Mouse (Mus musculus) frontal cortex, postnatal 25 days (tissue): ENCODE measurements around the gene Nkap.
"Not testable (repeated sequence)": the region's sequence is repeated elsewhere in the genome, so short reads cannot be mapped to it uniquely, and the experiment has no call there.

Experiments used
- DNase-seq, 2 experiments: peaks; one replicate each; pipeline ENCODE4 v3.0.0; 2022; ENCODE audit warnings: low spot score in 2 of 2

Nkap gene

DNA sequence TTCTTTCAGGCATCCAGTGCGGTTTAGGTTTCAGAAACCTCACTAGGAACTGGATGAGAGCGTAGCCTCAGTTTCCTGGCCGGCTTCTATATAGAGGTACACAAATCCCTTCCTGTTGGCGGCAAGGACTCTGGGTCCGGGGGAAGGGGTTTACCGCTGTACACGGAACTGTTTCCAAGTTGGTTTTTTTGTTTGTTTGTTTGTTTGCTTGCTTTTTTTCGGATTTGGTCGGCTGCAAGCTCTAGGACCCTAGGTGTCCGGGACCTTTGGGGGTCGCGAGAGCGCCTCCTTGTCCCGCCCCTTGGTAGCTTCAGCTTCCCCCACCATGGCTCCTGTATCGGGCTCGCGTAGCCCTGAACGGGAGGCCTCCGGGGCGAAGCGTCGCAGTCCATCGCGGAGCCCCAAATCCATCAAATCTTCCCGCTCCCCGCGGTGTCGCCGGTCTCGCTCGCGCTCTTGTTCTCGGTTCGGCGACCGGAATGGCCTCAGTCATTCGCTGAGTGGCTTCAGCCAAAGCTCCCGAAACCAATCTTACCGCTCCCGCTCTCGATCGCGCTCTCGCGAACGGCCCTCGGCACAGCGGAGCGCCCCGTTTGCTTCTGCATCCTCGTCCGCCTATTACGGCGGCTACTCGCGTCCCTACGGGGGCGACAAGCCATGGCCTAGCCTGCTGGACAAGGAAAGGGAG is at the start of gene Nkap:
TSS of gene Nkap (plus strand) at position 125 of the 688 bp plus-strand sequence.
- peak; percentile 52 to 64 for DNase-seq

GRCm38 (mm10) chrX:37080345-37080744 is 46.2 kb upstream of the Nkap start:
- not testable (repeated sequence) for DNase-seq

- no peak for DNase-seq
Observed at GRCm38 (mm10) chrX:37081194-37081593, 45.4 kb upstream of the Nkap start.

- DNase-seq = no peak
Observed at GRCm38 (mm10) chrX:37084318-37084926, 42.2 kb upstream of the Nkap start.

- peak; percentile 59 to 70 for DNase-seq
Observed at GRCm38 (mm10) chrX:37084927-37085660, 41.5 kb upstream of the Nkap start, which contains the start of gene Rpl39. Gene Rpl39, minus strand, starts transcription at chrX:37085402.

GRCm38 (mm10) chrX:37085665-37086064 is 40.9 kb upstream of the Nkap start:
- no peak for DNase-seq

- no peak for DNase-seq
Observed at GRCm38 (mm10) chrX:37088778-37089177, 37.8 kb upstream of the Nkap start.

GRCm38 (mm10) chrX:37091457-37091856 is 35.1 kb upstream of the Nkap start:
- DNase-seq = no peak

DNA sequence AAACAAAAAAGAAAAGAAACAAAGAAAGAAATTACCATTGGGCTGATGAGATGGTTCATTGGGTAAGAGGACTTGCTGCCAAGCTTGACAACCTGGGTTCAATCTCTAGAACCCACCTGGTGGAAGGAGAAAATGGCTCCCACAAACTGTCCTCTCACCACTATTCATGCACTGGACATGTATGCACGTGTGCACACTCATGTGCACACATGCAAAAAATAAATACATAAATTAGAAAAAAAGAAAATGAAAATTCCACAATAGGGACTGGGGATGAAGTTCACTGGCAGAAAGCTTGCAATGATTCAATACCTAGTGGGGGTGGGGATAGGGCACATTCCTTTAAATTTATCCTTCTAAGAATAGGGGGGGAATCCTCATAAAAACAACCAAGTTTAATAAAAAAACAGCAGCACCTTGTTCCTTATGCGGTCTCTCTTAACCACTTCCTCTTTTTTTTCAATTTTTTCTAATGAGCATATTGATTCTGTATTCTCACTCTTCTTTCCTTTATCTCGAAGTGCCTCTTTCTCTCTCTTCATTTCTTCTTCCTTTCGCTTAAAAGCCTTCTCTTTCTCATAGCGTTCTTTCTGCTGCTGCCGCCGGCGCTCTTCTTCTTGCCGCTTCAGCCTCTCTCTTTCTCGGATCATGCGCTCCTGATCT is 31.4 kb upstream of the Nkap start:
- DNase-seq = no peak

DNA sequence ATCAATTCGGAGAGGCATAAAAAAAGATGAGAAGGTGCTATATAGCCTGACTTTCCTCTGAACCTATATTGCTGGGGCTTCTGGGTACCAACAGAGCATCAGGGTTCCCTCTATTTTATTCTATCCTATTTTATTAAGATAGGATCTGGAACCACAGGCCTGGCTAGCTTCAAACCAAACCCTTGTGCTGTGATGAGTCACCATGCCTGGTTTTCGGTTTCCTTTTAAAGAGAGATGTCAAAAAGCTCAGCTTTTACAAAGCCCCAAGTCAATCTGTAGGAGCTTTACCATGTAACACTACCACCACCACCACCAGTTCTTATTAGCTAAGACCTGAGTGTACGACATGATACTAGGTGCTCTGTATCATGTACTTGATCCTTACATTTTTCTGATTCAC is 27.9 kb upstream of the Nkap start:
- DNase-seq = no peak

DNA sequence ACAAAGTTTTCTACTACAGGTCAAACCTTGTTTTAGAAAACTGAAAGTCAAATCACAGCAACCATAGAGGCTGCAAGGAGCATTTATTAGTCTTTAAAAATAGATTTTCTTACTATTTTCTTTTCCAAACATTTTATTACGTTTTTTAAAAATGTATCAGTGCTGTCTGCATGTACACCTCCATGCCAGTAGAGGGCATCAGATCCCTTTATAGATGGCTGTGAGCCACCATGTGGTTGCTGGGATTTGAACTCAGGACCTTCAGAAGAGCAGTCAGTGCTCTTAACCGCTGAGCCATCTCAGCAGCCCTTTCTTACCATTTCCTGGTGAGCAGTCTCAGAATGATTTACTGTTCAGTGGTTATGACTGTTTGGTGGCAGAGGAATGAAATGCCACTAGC is 22.8 kb upstream of the Nkap start:
- DNase-seq = no peak

DNA sequence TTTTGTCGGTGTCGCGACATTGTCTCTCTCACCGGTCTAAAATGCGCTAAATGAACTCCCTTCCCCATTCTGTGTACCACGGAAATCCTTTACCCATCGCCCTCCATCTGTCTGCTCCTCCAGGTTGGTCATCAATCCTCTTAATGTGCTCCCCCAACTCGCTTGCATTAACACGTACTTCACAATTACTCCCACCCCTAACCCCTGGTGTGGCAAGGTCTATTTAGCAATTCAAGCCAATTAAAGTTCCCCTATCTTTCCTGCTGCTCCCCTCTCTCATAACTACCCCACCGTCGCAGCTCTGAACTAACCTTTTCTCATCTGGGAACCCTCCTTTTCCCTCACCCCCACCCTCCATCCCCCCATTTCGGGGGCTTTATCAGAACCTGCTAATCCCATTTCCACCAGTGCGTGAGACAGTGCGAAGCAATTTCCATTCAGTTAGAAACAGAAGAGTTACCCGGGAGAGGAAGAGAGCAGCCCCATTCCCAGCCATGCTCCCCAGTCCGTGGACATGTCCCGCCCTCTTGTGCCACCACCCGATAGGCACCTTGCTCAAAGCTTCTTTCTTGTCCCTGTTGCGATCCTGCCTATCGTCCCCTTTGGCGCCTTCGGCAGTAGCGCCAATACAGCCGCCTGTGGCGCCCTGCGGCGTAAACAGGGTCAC is 16.9 kb upstream of the Nkap start:
- no peak for DNase-seq

- DNase-seq = peak; percentile 54 to 78
Observed at GRCm38 (mm10) chrX:37110193-37110880, 16.3 kb upstream of the Nkap start, which contains the start of gene Upf3b. Gene Upf3b, minus strand, starts transcription at chrX:37110322.

DNA sequence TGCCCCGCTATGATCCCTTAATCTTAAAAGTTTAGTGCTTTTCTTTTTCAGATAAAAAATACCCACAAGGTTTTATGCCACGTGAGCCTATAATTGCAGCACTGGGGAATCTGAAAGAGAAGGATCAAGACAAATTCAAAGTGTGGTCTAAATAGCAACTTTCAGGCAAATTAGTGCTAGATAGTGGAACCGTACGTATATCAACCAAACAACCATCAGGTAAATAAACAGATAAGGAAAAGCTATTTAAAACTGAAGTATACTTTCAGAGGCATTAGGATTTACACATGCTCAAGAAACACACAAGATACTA is 15.8 kb upstream of the Nkap start:
- no peak for DNase-seq

DNA sequence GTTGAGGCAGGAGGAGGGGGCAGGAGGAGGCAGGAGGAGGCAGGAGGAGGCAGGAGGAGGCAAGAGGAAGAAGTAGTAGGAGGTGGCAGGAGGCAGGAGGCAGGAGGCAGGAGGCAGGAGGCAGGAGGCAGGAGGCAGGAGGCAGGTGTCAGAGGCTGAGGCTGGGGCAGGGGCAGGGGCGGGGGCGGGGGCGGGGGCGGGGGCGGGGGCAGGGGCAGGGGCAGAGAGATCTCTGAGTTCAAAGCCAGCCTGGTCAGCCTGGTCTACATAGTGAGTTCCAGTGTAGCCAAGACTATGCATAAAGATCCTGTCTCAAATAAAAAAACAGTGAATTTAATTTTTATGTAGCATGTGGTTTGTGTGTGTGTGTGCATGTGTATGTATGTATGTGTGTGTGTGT is 9.5 kb upstream of the Nkap start:
- DNase-seq = no peak

- no peak for DNase-seq
Observed at GRCm38 (mm10) chrX:37119585-37119984, 7.0 kb upstream of the Nkap start.

- DNase-seq = no peak
Observed at GRCm38 (mm10) chrX:37120212-37120611, 6.4 kb upstream of the Nkap start.

- no peak for DNase-seq
Observed at GRCm38 (mm10) chrX:37125511-37125910, 1.1 kb upstream of the Nkap start.

- DNase-seq = no peak
Observed at GRCm38 (mm10) chrX:37141732-37142131, 15.1 kb downstream of the Nkap start.

DNA sequence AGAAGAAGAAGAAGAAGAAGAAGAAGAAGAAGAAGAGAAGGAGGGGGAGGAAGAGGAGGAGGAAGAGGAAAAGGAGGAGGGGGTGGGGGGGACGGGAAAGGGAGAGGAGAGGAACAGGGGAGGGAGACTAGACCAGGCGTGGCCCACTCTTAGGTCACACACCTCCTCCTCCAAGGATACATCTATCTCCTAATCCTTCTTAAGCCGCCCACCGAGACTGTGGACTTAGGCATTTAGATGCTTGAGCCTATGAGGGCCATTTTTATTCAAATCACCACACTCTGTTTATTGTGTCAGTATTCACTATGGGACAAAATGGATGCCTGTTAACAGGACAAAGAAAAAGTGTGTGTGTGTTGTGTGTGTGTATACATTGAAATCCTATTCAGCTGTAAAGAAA is 17.9 kb downstream of the Nkap start:
- DNase-seq = not testable (repeated sequence)

DNA sequence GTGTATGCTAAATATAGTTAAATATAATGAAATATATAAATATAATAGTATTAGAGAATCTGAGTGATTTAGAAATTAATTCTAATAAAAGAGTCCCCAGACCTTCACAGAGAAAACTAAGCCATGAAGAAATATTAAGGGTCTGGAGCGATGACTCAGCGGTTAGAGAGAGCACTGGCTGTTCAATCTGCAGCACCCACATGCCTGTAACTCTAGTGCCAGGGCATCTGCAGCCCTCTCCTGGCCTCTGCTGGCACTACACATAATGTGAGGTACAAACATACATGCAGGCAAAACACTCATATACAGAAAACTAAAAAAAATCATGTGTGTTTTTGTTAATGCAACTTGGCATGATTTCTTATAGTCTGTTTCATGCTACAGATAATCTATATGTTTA is 18.4 kb downstream of the Nkap start:
- DNase-seq = no peak
